Mouse (Mus musculus) E14TG2a.4 (cell line): ENCODE measurements around the gene Nnat.

Experiments
- CTCF ChIP-seq: conservative IDR thresholded peaks from 2 replicates; pipeline ENCODE4 v1.5.1; 2014; ENCODE audit warnings: low read length
- NANOG ChIP-seq: IDR thresholded peaks from 2 replicates; pipeline ENCODE4 v1.6.1; 2014; ENCODE audit warnings: borderline replicate concordance, low read length, mixed read lengths
- POU5F1 ChIP-seq: IDR thresholded peaks from 2 replicates; pipeline ENCODE4 v1.6.1; 2014; ENCODE audit warnings: low read length, borderline replicate concordance

DNA sequence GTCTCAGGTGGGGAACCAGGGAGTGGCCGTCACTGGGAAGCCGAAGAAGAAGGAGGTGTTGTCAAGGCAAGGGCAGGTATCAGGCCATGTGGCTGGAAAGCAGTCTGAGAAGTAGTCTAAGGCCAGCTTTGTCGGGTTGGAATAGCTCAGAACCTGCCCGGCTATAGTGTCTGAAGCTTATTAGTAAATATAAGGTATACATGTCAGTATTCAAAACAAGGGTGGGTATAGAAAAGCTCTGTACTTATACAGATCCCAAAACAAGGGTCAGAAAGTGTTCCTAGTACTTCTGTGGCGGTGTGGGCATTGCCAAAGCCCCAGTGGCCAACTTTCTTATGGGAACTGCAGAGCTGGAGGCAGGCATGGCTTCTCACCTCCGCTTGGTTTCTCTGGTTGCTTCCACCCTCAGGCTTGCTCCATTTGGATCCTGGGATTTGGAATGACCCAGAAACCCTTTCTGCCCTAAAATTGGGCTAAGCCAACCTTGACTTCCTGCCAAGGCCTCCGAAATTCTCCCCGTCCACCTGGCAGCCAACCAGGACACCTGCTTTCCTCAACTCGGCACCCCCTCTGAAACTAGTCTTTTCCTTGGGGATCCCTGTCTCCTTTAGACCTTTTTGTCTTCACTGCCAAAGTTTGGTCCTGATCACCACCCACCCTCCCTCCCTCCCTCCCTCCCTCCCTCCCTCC lies 10.1 kb downstream of the Nnat start:
- no peak for TF ChIP-seq CTCF
- no peak for TF ChIP-seq POU5F1
- no peak for TF ChIP-seq NANOG
